Mouse (Mus musculus): Measurements from ENCODE around the gene Olfr1371. TPM values are rescaled to one million over a fixed set of nuclear protein-coding genes. Genes with fewer than 3 reads are reported as not detected.
"Not testable (repeated sequence)": the region's sequence is repeated elsewhere in the genome, so short reads cannot be mapped to it uniquely, and the experiment has no call there.

The Olfr1371 gene
- total RNA-seq, 4 experiments from 2014 or later = not detected

GRCm38 (mm10) chr11:52225986-52226599, 12.3 kb upstream of the Olfr1371 start:
- no peak for DNase-seq (ENCODE audit: low spot score in 2 of 2)

GRCm38 (mm10) chr11:52223968-52224682, 10.3 kb upstream of the Olfr1371 start:
- no peak for DNase-seq (ENCODE audit: low spot score in 2 of 2)

GRCm38 (mm10) chr11:52222891-52223290, 9.1 kb upstream of the Olfr1371 start:
- DNase-seq (ENCODE audit: low spot score in 2 of 2) = no peak

- not testable (repeated sequence) for DNase-seq (ENCODE audit: low spot score in 2 of 2)
Observed at GRCm38 (mm10) chr11:52221921-52222320, 8.1 kb upstream of the Olfr1371 start.

- DNase-seq (ENCODE audit: low spot score in 2 of 2) = peak in 1 of 2 experiments; percentile 73
Observed at GRCm38 (mm10) chr11:52220282-52220681, 6.5 kb upstream of the Olfr1371 start.

GRCm38 (mm10) chr11:52196496-52197023, 17.2 kb downstream of the Olfr1371 start:
- DNase-seq (ENCODE audit: low spot score in 2 of 2) = not testable (repeated sequence)

GRCm38 (mm10) chr11:52180651-52181050, 33.1 kb downstream of the Olfr1371 start:
- not testable (repeated sequence) for DNase-seq (ENCODE audit: low spot score in 2 of 2)

- DNase-seq (ENCODE audit: low spot score in 2 of 2) = not testable (repeated sequence)
Observed at GRCm38 (mm10) chr11:52179897-52180296, 33.9 kb downstream of the Olfr1371 start.

- DNase-seq (ENCODE audit: low spot score in 2 of 2) = no peak
Observed at GRCm38 (mm10) chr11:52168461-52168860, 45.3 kb downstream of the Olfr1371 start.

GRCm38 (mm10) chr11:52167901-52168302, 45.9 kb downstream of the Olfr1371 start:
- DNase-seq (ENCODE audit: low spot score in 2 of 2) = not testable (repeated sequence)

GRCm38 (mm10) chr11:52167126-52167525, 46.7 kb downstream of the Olfr1371 start:
- DNase-seq (ENCODE audit: low spot score in 2 of 2) = no peak

GRCm38 (mm10) chr11:52163926-52164325, 49.9 kb downstream of the Olfr1371 start:
- no peak for DNase-seq (ENCODE audit: low spot score in 2 of 2)

Other genes starting within 250 kb of the Olfr1371 start
- 10 to 100 TPM; 35.7 to 42.8 (median 39.5) TPM for gene Cdkn2aipnl, start 246.3 kb downstream of the Olfr1371 start, total RNA-seq (2022)
- 100 to 1,000 TPM; 162 to 207 (median 179) TPM for gene Ube2b, start 213.2 kb downstream of the Olfr1371 start, total RNA-seq (2022)
- gene Cdkl3, start 209.8 kb downstream of the Olfr1371 start, total RNA-seq (2022) = 10 to 100 TPM; 13.4 to 17.6 (median 16.1) TPM
- 100 to 1,000 TPM; 102 to 118 (median 110) TPM for gene Ppp2ca, start 115.3 kb downstream of the Olfr1371 start, total RNA-seq (2022)
- not detected for gene Olfr1373, start 68.5 kb downstream of the Olfr1371 start, total RNA-seq (2022)
- 100 to 1,000 TPM; 433 to 496 (median 439) TPM for gene Skp1a, start 18.0 kb upstream of the Olfr1371 start, total RNA-seq (2022)
- gene Tcf7, start 69.0 kb upstream of the Olfr1371 start, total RNA-seq (2022) = 1 to 10 TPM; 2.9 to 3.6 (median 3.2) TPM
- gene Vdac1, start 146.9 kb upstream of the Olfr1371 start, total RNA-seq (2022) = 100 to 1,000 TPM; 508 to 527 (median 523) TPM
- gene 9530068E07Rik, start 182.4 kb upstream of the Olfr1371 start, total RNA-seq (2022) = 10 to 100 TPM; 58.9 to 64.5 (median 63.9) TPM